Mouse (Mus musculus) testis, adult 2 months (tissue): ENCODE measurements around the gene Nkx6-1. TPM values are rescaled to one million over a fixed set of nuclear protein-coding genes. Genes with fewer than 3 reads are reported as not detected.
A peak's percentile ranks its signal among the peaks of the same experiment; 100 is the strongest.

Source experiments
- H3K27ac ChIP-seq: fragments of 200-500 bp; 2 replicates; pipeline ENCODE4 v1.5.1; 2012; ENCODE audit warnings: low read depth, low read length; ENCODE audit not compliant: control insufficient read depth, insufficient read depth
- H3K27me3 ChIP-seq: fragments of 200-500 bp; 2 replicates; pipeline ENCODE4 v1.6.1; 2012; ENCODE audit warnings: mild to moderate bottlenecking, low read length, moderate library complexity; ENCODE audit not compliant: control insufficient read depth, insufficient read depth
- H3K36me3 ChIP-seq: fragments of 200-500 bp; 2 replicates; pipeline ENCODE4 v1.6.1; 2012; ENCODE audit warnings: mild to moderate bottlenecking, low read length; ENCODE audit not compliant: control insufficient read depth, insufficient read depth
- H3K4me1 ChIP-seq: fragments of 200-500 bp; 2 replicates; pipeline ENCODE4 v1.6.1; 2012; ENCODE audit warnings: low read length; ENCODE audit not compliant: control insufficient read depth, insufficient read depth
- H3K4me3 ChIP-seq: fragments of 200-500 bp; 2 replicates; pipeline ENCODE4 v1.5.1; 2012; ENCODE audit warnings: low read depth, mild to moderate bottlenecking, low read length, moderate library complexity, mixed read lengths; ENCODE audit not compliant: control insufficient read depth
- CTCF ChIP-seq: fragments of 200-500 bp; IDR thresholded peaks from 2 replicates; pipeline ENCODE4 v1.5.1; 2012; ENCODE audit warnings: low read depth, mild to moderate bottlenecking, inconsistent platforms, low read length, moderate library complexity; ENCODE audit not compliant: control insufficient read depth, insufficient read depth, insufficient replicate concordance
- POLR2A ChIP-seq: fragments of 200-500 bp; IDR thresholded peaks from 2 replicates; pipeline ENCODE4 v1.6.1; 2012; ENCODE audit warnings: low read depth, mild to moderate bottlenecking, inconsistent platforms, low read length, moderate library complexity; ENCODE audit not compliant: control insufficient read depth
- polyA plus RNA-seq: library from polyadenylated mRNA; depleted of rRNA; stranded (reverse); fragments of >200 nt; gene quantifications from 2 replicates; pipeline ENCODE4 v1.2.3, GENCODE M21; 2012; rRNA removed

Gene Nkx6-1
- polyA plus RNA-seq, result 0.38 and 0.59 TPM in 2 replicates

GRCm38 (mm10) chr5:101664945-101665615 lies at the start of gene Nkx6-1:
Gene Nkx6-1, minus strand, starts transcription at chr5:101664996.
- peak within 1 kb of the TSS; percentile 56 for H3K4me3 ChIP-seq
- no peaks in the 10 kb centered on the region for H3K36me3 ChIP-seq
- peaks cover 29% of the 10 kb centered on the region for H3K27me3 ChIP-seq
- H3K27ac ChIP-seq, result no peak within 1 kb of the TSS
- TF ChIP-seq CTCF, result no peak
- no peak for TF ChIP-seq POLR2A
- H3K4me1 ChIP-seq, result peaks cover 34% of the 10 kb centered on the region

- Histone ChIP-seq H3K4me3 (no peak overlapping the region), H3K27ac (no peak overlapping the region), H3K27me3 (no peaks in the 10 kb centered on the region), H3K4me1 (no peaks in the 10 kb centered on the region), H3K36me3 (no peaks in the 10 kb centered on the region)
- TF ChIP-seq POLR2A, result no peak
Measured at GRCm38 (mm10) chr5:101713064-101713613, 48.3 kb upstream of the Nkx6-1 start.

DNA sequence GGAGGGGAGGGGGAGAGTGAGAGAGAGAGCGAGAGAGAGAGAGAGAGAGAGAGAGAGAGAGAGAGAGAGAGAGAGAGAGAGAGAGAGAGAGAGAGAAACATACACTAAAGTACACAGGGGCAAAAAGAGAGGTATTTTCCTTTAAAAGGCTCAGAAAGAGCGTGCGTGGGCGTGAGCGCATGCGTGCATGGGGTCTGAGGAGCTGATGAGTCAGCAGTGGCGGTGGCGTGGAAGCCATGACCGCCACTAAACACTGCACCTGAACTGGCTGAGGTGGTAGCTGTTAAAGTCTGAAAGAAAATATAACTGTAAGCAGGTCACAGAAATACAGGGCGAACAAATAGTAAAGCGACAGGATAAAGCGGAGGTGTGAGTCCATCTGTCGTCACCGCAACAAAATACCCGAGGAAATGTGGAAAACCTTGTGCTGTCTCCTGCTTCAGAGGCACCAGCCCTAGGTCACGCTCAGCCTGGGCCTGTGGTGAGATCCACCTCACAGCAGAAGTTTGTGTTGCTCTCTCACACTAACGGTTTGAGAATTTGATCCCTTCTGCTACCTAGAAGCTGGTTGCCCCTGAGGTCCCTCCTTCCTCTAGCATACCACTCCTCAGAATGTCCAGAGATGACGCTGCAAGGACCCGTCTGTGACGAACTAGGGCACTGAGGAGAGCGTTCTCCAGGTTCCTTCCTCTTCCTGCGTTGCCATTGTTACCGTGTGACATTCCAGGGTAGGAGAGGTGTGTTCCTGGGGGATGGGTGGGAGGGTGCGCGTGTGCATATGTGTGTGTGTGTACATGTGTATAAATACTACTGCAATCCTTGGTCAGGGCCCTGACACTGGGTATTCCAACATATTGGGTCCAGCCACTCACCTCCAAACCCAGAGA lies 38.8 kb upstream of the Nkx6-1 start:
- Histone ChIP-seq H3K36me3 (no peaks in the 10 kb centered on the region), H3K4me1 (peaks cover 11% of the 10 kb centered on the region), H3K27me3 (no peaks in the 10 kb centered on the region), H3K4me3 (peak overlapping the region; percentile 84), H3K27ac (peak overlapping the region; percentile 76; the same call in 1 of the 2 replicates)
- TF ChIP-seq CTCF, result no peak
- peak; percentile 80; the same call in 1 of the 2 replicates for TF ChIP-seq POLR2A

DNA sequence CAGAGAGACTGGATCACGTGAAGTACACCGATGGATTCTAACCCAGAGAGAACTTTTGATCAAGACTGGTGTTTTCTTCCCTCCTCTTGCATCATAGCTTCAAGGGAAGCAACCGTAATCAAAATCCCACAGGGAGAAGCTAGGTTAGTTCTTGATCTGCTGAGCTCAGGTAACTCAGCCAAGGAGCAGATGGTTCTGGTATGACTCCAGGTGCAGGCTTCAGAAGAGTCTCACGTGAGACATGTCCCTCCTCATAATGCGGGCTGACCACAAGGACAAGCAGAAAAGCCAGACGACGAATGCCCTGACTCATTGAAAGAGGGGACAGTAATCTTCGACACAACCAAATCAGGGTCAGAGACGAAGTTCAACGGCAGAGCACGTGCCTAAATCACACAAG lies 37.8 kb upstream of the Nkx6-1 start:
- Histone ChIP-seq H3K27me3 (no peaks in the 10 kb centered on the region), H3K27ac (no peak overlapping the region), H3K4me3 (peak overlapping the region; percentile 80), H3K36me3 (no peaks in the 10 kb centered on the region), H3K4me1 (peaks cover 11% of the 10 kb centered on the region)
- no peak for TF ChIP-seq CTCF
- TF ChIP-seq POLR2A, result no peak

DNA sequence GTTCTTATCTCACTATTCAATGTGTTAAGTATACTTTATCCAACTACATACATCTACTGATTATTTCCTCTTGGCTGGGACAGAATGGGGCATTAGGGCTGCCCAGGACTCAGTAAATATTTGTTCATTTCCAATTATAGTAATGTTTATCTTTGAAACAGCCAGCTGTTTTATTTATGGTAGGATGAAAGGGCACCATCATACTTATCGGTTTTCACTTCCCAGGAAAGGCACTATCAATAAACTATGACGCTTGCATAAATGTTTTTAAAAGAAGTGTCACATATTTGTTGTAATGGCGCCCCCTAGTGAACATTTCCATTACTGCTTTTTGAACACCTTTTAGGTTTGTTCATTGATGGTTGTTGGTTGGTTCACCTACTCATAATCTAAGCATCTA lies 35.8 kb upstream of the Nkx6-1 start:
- H3K27ac ChIP-seq, result no peak overlapping the region
- no peak overlapping the region; the same call in 1 of the 2 replicates for H3K4me3 ChIP-seq
- no peaks in the 10 kb centered on the region for H3K27me3 ChIP-seq
- H3K4me1 ChIP-seq, result peaks cover 9% of the 10 kb centered on the region; the same call in 1 of the 2 replicates
- no peak for TF ChIP-seq POLR2A
- TF ChIP-seq CTCF, result no peak
- H3K36me3 ChIP-seq, result no peaks in the 10 kb centered on the region

DNA sequence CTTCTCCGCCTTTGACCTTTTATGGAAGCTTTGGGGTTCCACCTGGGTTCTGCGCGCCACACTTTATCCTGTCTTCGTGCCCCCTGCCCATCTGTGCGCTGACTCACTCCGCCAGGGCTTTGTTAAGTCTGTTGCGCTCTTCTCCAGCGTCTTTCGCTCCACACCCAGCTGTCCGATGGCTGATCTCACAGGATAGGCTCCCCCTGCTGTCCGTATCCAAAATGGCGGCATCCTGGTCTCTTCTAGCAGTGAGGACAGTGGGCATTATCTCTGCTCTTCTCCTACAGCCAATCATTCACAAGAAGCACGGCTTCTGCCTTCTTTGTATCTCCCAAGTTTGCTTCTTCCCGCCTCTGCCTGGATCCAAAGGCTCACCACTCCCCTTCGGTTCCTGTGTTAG lies 23.8 kb upstream of the Nkx6-1 start:
- peak; percentile 6; the same call in 1 of the 2 replicates for TF ChIP-seq CTCF
- TF ChIP-seq POLR2A, result no peak
- H3K27ac ChIP-seq, result no peak overlapping the region
- peak overlapping the region; percentile 68 for H3K4me3 ChIP-seq
- no peaks in the 10 kb centered on the region for H3K27me3 ChIP-seq
- H3K36me3 ChIP-seq, result no peaks in the 10 kb centered on the region
- peaks cover 11% of the 10 kb centered on the region; the same call in 1 of the 2 replicates for H3K4me1 ChIP-seq

GRCm38 (mm10) chr5:101683340-101683739 lies 18.5 kb upstream of the Nkx6-1 start:
- no peak for TF ChIP-seq POLR2A
- no peak for TF ChIP-seq CTCF
- no peaks in the 10 kb centered on the region for H3K27me3 ChIP-seq
- no peaks in the 10 kb centered on the region for H3K36me3 ChIP-seq
- no peak overlapping the region for H3K4me3 ChIP-seq
- no peak overlapping the region for H3K27ac ChIP-seq
- H3K4me1 ChIP-seq, result 0 out of 2 replicates have a peak, but pooled peaks cover 3% of the 10 kb centered on the region
